Mouse (Mus musculus): ENCODE data around the gene Gm49661.

DNA sequence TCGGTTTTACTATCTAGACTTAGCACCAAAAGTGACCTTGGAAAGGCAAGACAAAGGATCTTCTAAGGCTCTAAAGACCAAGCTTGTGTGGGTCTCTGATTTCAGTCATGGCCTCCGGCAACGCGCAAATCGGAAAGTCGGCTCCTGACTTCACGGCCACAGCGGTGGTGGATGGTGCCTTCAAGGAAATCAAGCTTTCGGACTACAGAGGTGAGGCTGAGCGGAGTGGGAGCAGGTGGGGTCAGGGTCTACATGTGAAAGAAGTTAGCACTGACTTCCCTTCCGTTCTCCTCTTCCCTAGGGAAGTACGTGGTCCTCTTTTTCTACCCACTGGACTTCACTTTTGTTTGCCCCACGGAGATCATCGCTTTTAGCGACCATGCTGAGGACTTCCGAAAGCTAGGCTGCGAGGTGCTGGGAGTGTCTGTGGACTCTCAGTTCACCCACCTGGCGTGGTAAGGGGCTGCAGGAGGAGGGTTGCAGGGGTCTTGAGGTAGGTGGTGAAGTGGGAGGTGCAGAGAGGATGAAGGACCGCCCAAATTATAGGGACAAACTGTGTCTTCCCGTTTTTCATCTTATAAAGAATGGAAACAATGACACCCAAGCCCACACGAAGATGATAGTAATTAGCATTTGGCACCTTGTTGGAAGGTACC is 1.0 kb upstream of the Gm49661 start:
- TF ChIP-seq CTCF (conservative IDR thresholded peaks at IDR 0.05 in 1 of 2, IDR thresholded peaks at IDR 0.05 in 1 of 2; ENCODE audit: low read depth in 2 of 2, low read length in 2 of 2) (no peak), USF1 (IDR thresholded peaks at IDR 0.05; ENCODE audit: low read depth, low read length) (no peak), EP300 (IDR thresholded peaks at IDR 0.05; ENCODE audit: low read length) (no peak), ZNF384 (IDR thresholded peaks at IDR 0.05; ENCODE audit: low read depth, low read length) (no peak), POLR2AphosphoS2 (IDR thresholded peaks at IDR 0.05; ENCODE audit: low read depth, low read length) (no peak), POLR2A (IDR thresholded peaks at IDR 0.05; ENCODE audit: low read depth, low read length) (no peak)
